Mouse (Mus musculus) ZHBTc4 (cell line): ENCODE data around the gene Gramd4.

Experiments
- DNase-seq: peaks from one replicate; pipeline ENCODE4 v3.0.0-alpha.2; 2011; ENCODE audit warnings: low read depth, low spot score

Gene Gramd4

GRCm38 (mm10) chr15:86057413-86057812 lies at the start of gene Gramd4:
Gramd4 (plus strand) TSS chr15:86057695.
- DNase-seq, result no peak

DNA sequence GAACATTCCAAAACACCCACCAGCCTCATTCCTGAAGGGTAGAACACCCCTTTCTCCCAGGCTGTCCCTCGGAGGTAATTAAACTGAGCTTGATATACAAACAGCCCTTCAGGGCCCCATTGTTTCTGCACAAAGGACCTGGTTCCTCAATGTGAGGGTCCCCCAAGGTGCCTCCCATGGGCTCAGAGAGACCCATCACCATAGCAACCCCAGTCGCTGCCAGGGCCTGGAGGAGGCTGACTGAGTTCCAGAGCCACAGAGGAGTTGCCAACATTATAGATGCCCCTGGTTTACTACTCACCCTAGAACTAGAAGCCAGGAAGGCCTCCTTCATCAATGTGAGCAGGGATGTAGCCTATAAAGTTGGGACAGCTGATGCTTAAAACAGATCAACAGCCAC lies 44.4 kb upstream of the Gramd4 start:
- no peak for DNase-seq

DNA sequence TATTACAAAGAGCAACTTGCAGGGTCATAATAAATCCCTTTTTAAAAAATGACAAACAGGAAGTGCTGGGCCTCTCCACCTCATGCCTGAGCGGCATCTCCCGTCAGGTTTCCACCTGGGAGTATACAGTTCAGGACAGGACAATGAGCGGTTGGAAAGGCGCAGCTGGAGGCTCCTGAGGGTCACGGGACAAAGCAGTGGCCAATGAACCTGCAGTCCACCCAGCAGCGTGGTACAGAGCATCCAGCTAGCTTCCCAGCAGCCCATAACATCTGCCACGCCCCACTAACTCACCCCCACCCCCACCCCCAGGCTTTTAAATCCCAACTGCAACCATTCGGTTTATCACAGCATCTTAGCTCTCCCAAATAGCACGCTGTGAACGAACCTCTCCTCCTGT lies 43.8 kb upstream of the Gramd4 start:
- DNase-seq, result no peak

GRCm38 (mm10) chr15:86015026-86015425 lies 42.5 kb upstream of the Gramd4 start:
- DNase-seq, result no peak

DNA sequence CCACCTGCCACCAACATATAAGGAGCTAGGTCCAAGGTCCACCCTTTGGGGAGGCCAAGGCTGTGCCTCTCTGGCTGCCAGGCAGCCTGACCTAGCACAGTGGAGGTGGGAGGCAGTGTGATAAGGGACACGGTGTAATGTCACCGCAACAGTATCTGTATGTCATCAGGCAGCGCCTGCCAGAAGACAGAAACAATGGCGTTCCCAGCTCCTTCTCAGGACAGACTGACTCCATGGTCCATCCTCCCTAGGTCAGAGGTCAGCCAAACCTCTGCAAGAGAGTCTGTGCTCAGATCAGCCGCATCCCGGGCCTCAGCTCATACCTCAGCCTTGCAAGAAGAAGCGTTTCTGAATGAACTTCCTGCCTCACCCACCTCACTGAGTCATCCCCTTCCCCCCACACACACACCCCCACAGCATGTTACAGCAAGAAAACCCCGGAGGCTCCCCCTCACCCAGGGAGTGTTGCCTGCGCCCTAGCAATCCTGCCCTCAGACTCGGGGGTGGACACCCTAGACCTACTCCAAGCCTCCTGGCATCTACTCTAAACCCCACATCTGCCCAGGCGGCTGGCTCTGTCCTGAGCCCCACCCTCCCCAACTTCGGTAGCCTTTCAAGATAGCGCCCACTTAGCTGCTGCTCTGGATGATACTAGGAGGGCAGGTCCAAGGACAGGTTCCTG lies 41.5 kb upstream of the Gramd4 start:
- DNase-seq, result no peak

GRCm38 (mm10) chr15:86017336-86017735 lies 40.2 kb upstream of the Gramd4 start:
- DNase-seq, result no peak

DNA sequence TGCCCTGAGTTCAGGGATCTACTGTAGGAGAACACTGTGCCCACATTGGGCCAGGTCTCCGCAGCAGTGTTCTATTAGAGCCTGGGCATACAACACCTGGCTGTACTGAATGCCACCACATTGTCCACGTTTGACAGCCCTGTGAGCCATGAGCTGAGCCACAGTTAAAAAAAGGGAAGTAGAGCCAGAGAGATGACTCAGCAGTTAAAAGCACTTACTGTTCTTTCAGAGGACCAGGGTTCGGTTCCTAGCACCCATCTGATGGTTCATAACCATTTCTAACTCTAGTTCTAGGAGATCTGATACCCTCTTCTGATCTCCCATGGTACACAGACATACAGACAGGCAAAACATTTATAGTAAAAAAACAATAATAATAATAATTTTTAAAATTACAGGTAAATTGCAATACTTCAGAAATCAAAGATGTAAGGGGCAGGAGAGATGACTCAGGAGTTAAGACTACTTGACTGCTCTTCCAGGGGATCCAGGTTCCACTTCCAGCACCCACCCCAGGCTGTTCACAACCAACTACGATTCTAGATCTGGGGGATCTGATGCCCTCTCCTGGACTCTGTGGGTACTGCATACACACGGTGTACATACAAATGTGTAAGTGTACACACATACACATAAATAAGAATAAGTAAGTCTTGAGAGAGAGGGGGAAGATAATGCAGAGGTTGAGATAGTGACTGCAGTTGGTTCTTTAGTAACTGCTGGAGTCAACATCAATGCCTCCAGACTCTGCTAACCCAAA lies 38.6 kb upstream of the Gramd4 start:
- peak; percentile 76 for DNase-seq

DNA sequence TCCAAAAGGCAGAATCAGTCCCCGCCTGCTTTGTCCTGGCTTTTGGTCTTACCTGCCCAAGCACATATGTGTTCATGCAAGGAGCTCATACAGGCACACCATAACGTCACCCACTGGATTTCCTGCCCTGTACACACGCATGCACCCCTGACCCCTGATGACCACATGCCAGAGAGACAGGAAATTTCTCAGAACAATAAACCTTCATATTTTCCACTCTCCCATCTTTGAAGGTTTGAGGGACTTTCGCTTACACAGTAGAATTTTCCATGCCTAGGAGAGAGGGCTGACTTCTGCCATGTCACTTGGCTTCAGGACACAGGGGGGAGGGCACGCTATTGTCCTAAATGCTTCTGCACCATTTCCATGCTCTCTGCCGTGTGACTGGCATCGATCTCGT lies 37.5 kb upstream of the Gramd4 start:
- DNase-seq, result no peak

- DNase-seq, result no peak
Observed at GRCm38 (mm10) chr15:86021301-86021700, 36.2 kb upstream of the Gramd4 start.

- DNase-seq, result no peak
Observed at GRCm38 (mm10) chr15:86021971-86022370, 35.5 kb upstream of the Gramd4 start.

DNA sequence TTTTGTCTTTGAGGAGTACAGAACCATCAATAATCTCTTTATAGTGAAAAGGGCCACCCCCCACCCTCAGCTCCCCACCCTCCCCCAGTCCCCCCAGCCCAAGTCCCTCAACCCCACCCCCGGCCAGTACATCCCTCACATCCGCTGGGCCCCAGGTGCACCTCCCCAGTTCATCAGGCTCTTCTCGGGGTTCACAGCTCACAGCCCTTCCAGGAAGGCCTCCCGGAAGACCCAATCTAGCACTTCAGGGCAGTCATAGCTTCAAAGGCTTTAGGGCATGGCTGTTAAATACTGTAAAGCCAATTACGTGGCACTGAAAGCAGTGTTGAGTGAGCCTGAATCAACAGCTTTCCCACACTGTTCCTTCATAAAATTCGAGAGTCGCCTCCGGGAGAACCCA lies 29.6 kb upstream of the Gramd4 start:
- no peak for DNase-seq

DNA sequence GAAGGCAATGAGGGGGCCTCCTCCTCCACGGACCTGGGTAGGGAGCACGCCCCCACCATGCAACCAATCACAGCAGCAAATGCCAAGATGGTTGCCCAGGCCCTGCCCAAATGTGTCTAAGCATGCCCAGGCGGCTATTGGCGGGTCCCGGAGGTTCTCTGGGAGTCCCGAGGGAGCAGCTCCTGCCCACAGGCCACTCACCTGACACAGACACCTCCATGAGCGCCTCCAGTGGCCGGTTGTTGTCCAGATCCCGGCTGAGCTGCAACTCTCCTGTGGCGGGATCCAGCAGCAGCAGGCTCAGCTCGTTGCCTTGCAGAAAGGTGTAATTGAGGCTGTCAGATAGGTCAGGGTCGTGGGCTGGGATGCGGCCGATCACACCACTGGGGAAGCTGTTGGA lies 27.5 kb upstream of the Gramd4 start:
- DNase-seq, result peak; percentile 78

DNA sequence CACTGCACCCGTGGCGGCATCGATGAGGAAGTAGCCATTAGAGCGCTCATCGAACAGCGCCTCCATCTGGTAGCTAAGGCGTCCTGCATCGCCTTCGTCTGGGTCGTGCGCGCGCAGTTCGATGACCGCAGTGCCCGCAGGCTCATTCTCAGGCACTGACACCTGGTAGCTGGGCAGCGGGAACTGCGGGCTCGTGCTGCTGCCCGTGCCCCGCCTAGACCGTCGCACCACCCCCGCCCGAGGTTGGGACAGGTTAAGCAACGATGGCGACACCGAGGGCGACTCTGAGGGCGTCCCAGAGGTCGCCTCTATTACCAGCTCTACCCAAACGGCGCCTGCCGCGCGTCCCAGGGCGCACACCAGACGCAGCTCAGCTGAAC lies 24.7 kb upstream of the Gramd4 start:
- peak; percentile 86 for DNase-seq

GRCm38 (mm10) chr15:86033191-86033841 lies 24.2 kb upstream of the Gramd4 start, which contains the start of gene Celsr1:
Celsr1 (minus strand) TSS chr15:86033777.
- DNase-seq, result peak; percentile 74

- DNase-seq, result peak; percentile 96
Observed at GRCm38 (mm10) chr15:86034021-86034523, 23.4 kb upstream of the Gramd4 start.

DNA sequence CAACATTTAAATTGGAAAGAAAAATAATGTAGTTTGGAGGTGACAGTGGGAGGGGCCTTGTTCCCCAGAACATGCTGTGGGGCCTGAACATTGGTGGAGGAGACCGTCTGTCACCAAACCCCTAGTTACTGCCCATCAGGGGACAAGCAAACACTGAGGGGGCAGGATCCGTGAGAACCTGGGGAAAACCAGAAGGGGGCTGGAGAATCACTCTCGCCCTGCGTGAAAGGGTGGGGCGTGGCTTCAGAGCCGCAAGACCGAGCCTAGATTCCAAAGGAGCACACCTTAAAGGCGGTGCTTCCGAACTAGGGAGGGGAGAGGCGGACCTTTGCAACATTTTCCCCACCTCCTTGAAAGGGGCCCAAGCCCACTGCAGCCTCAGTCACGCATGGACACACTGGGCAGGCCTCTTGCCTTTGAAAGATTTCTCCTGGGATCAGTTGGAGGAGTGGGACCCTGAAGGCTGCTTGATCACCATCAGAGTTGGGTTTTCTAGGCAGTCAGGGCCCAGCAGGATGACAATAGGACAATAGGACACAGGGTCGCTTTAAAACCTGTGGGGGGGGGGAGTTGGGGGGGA lies 22.6 kb upstream of the Gramd4 start:
- DNase-seq, result peak; percentile 93

DNA sequence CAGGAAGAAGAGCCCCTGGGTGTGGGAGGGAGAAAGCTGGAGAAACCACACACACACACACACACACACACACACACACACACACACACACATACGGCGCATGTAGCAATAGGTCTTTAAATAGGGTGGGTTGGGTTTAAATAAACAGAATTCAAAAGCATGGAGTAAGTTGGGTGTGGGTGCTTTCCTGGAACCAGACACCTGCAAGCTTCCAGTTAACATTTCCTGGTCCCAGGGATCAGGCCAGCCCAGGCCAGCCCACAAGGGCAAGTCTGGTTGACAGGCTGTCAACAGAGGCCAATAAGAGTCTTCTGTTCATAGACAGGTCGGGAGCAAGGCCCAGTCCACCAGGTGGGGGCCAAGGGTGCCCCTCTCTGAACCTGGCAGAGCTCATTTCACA lies 21.6 kb upstream of the Gramd4 start:
- DNase-seq, result peak; percentile 45

DNA sequence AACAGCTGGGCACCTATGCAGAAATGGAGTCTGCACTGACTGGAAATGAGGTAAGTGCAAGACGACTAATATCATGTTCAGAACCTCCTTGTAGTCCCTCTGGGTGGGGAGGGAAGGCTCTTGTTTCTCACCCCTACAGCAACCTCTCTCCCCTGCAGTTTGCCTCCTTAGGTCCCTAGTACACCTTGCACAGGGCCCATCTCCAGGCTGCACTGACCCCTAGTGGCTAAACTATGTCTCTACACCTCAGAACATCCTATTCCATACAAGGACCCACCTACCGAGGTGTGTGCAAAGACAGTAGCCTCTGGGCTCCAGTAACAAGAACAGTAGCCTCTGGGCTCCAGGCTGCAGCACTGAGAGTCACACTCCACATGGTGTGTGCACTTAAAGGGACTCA lies 18.7 kb upstream of the Gramd4 start:
- DNase-seq, result peak; percentile 90

DNA sequence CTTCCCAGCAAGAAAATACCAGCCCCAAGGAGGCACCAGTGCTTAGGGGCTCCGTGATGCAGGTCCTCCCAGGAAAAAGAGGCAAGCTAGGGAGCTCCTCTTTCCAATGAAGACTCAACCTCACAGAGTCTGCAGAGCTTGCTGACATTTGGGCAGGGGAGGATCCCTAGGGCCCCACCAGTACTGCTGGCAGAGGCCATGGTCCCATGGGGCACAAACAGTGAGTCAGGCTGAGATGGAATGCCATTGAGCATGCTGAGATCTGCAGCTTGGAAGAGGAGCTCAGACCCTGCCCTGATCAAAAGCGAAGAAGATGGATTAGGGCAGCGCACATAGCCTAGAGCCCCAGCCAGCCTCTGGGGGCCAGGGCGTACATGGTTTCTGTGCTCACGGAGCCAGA lies 16.1 kb upstream of the Gramd4 start:
- no peak for DNase-seq

DNA sequence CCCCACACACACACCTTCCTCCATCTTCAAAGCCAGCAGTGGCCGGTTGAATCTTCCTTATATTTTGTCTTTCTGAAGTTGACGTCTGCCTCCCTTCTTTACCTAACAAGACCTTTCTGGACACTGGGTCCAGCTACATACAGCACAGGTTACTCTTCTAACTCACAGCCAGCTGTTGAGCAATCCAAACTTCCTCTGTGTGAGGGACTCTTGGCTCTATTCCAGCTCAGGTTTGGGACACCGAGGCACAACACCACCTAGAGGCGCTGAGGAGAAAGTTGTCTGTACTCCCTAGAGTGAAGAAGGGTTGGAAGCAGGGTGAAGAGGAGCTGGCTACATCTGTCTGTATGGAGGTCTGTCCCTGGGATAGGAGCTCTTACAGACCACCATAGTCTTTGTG lies 15.1 kb upstream of the Gramd4 start:
- peak; percentile 79 for DNase-seq

- DNase-seq, result no peak
Observed at GRCm38 (mm10) chr15:86049510-86049909, 8.0 kb upstream of the Gramd4 start.

- DNase-seq, result no peak
Observed at GRCm38 (mm10) chr15:86050170-86050743, 7.2 kb upstream of the Gramd4 start.
